Mouse (Mus musculus) ES-Bruce4 (cell line): ENCODE measurements around the gene Sgcb.

ENCODE experiments used
- CTCF ChIP-seq: IDR thresholded peaks from one replicate; pipeline ENCODE4 v1.8.1; 2011; ENCODE audit warnings: low read depth, low read length
- EP300 ChIP-seq: IDR thresholded peaks from 2 replicates; pipeline ENCODE4 v1.6.1; 2011; ENCODE audit warnings: low read depth, low read length; ENCODE audit not compliant: insufficient read depth

DNA sequence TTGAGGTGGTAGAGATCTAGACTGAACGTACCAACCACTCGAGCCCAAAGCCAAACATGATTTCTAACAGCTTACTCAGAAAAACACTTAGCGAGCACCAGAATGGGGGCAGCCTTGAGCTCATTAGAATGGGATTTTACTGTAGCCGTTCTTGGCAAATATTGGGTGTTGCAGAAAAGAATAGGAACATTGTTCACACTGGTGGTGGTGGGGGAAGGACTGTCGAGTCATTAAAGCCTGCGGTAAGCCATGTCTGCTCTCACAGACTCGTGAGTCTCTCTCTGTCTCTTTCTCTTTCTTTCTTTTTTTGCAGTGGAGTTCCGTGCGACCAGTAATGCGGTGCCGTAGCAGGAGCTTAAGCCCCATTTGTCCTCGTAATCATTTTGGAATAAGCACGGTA is 29.0 kb upstream of the Sgcb start:
- TF ChIP-seq CTCF (no peak), EP300 (no peak)
